Mouse (Mus musculus): ENCODE results near the gene Rpl37.

GRCm38 (mm10) chr15:5156355-5156754, 39.9 kb downstream of the Rpl37 start:
- TF ChIP-seq POLR2A (IDR thresholded peaks at IDR 0.05; ENCODE audit: borderline replicate concordance, insufficient read depth, low read length) (no peak), CTCF (IDR thresholded peaks at IDR 0.05; ENCODE audit: borderline replicate concordance, insufficient read depth, low read depth, low read length) (no peak)

All from cerebellum, adult 2 months (tissue).